Mouse (Mus musculus) thymus, postnatal 36 days (tissue): Measurements from ENCODE around the gene Nfkb2.

Experiments
- DNase-seq, 2 experiments: peaks; one replicate each; pipeline ENCODE4 v3.0.0; 2022; ENCODE audit warnings: mixed read lengths in 2 of 2

Nfkb2 gene

DNA sequence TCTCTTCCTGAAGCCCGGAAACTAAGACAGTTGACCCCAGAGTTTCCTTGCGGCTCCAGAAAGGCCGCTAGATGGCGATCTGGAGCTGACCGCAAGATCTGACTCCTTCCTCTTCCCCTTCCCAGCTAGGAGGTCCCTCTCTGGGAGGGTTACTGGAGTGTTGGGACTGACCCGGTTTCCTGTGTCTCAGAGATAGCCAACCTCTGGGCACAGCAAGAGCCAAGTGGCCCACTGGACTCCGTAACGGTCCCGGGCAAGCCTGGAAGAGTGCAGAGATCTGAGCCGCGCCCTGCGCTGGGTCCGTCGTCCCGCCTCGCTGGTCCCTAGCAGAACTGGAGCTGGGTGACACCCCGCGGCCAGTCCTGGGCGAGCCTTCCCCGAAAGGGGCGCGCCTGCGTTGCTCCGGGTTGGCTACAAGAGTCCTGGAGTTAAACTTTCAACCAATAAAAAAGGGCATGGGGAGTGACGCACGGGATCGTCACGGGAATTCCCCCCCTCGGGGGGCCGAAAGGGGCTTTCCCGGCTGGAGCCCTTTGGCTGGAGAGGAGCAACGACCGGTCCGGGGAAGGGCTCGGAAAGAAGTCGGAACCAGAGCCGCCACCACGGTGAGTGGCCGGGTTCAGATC, at the start of gene Nfkb2:
Nfkb2 (plus strand) TSS at position 105 of the 626 bp plus-strand sequence.
- DNase-seq = peak; percentile 82 to 88

DNA sequence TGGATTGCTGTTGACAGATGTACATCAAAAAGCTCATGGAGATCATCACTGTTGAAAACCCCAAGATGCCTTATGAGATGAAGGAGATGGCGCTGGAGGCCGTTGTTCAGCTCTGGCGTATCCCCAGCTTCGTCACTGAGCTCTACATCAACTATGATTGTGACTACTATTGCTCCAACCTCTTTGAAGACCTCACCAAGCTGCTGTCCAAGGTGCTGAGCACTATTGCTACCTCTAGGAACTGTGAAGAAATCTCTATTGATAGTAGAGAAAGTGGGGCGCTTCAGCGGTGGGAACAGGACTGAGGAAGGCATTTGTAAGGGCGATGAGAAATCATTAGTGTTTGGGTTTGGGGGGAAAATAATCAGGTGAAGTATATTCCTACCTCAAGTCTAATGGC, 39.4 kb upstream of the Nfkb2 start:
- DNase-seq = no peak

DNA sequence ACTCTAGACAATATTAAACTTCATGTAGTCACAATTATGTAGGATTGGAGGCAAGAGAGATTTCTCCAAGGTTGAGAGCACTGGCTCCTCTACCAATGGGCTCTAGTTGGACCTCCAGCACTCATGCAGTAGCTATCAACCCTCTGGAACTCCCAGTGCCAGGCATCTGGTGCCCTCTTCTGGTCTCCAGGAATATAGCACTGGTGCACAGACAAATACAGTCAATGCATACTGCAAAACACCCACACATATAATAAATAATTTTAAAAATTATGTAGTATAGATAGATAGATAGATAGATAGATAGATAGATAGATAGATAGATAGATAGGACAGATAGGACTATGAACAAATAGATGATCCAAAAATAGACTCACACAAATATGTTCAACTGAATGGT, 28.8 kb upstream of the Nfkb2 start:
- DNase-seq = peak in 1 of 2 experiments; percentile 19

DNA sequence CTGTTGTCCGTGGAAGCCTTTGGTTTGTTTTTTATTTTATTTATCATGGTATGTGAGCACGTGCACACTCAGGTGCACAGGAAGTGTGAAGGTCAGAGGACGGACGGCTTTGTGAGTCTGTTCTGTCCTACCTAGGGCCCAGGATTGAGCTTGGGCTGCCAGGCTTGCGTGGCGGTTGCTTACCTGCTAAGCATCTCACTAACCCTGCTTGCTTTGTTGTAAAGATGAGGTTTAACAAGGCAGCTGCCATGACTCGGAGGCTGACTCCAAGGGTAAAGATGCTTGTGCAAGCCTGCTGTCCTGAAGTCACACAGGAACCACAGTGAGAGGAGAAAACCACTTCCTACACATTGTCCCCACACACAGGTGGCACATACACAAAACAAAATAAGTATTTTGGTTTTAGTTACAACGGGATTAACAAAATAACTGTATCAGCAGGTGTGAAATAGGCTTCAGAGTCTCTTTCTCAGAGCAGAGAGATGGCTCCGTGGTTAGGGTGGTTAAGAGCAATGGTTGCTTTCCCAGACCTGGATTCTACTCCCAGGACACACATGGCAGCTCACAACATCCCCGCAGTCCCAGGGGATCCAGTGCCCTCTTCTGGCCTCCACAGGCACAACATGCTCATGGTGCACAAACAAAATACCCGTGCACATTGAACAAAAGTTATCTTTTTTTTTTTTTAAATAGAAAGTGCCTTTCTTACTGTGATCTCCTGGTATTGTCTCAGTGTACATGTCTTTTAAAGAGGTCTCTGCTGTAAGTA, 21.9 kb upstream of the Nfkb2 start:
- DNase-seq = peak; percentile 38 to 56

DNA sequence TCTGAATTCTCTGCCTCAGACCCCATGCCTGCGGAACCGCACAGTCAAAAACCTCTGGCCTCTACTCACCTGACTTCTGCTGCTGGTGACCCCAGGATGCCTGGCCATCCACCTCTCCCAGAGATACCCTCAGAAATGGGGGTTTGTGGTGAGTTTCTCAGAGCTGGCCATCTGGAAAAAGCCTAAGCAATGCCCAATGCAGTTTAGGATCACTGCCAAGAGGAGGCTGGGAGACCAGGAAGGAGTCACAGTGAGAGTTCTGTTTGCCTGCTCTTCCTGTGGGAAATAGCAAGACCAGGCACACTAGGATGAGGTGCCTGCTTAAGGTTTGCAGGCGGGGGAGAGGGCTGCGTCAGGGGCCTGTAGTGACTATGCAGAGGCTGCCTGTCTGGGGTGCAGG, 19.4 kb upstream of the Nfkb2 start:
- DNase-seq = no peak

DNA sequence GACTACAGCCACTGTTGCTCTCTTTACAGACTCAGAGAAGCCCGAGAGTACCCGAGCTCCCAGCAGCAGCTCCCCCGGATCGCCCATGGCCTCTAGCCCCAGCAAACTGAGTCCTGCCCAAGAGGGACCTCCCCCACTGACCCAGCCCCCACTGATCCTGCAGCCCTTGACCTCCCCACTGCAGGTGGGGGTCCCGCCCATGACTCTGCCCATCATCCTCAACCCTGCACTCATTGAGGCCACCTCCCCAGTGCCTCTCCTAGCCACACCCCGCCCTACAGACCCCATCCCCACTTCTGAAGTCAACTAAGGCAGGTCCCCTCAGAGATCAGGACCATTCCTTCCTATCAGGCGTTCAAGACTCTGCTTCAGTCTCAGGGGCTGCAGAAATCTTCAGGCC, 18.5 kb upstream of the Nfkb2 start:
- DNase-seq = no peak

DNA sequence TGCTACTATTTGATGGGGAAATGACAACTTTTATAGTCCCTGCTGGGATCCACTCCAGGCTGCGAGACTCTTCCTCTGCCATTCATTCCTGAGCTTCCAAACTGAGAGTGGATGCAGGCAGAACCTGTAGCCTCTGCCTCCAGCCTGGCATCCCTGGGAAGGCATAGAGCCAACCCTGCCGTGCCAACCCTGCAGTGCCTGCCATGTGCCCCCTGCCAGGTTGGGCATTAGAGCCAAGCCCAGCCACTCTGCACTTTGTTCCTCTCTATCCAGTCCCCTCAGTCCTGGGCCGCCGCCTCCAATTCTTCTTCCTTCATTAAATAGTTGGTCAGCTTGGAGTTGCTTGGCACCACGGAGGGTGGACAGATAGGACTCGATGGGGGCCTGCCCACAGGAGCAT, 18.1 kb upstream of the Nfkb2 start:
- DNase-seq = no peak

DNA sequence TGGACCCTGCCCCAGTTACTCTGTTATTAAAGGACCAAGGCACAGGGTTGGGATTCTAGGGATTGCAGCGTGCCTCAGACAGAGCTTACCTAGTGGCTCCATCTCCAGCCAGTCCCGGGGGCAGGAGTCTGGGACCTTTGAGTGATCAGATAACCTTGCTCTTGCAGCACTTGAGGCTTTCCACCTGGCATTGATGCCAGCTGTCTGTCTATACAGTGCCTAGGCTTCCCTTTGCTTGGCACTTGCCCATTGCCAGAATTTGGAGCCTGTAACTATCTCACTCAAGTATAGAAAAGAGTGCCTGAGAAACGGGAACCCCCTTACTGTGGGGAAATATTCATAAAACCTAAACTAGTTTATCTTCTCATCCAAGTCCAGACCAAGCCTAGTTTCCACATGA, 17.2 kb upstream of the Nfkb2 start:
- no peak for DNase-seq

DNA sequence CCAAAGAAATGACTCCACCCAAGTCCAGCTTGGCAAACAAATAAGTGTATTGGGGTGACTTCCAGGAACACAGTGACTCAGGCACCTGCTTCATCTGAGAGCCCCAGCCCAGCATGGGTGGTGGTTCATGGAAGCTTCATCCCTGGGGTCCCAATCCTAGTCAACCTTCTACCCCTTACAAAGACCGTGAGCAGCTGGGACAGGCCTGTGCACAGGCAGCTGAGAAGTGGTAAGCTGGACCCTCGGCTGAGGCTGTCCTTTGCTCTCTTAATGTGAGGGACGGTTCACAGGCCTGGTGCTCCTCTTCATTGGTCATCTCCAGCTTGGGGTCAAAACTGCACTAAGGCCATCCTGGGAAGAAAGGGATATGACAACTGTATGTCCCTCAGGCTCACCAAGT, 16.6 kb upstream of the Nfkb2 start:
- DNase-seq = no peak

DNA sequence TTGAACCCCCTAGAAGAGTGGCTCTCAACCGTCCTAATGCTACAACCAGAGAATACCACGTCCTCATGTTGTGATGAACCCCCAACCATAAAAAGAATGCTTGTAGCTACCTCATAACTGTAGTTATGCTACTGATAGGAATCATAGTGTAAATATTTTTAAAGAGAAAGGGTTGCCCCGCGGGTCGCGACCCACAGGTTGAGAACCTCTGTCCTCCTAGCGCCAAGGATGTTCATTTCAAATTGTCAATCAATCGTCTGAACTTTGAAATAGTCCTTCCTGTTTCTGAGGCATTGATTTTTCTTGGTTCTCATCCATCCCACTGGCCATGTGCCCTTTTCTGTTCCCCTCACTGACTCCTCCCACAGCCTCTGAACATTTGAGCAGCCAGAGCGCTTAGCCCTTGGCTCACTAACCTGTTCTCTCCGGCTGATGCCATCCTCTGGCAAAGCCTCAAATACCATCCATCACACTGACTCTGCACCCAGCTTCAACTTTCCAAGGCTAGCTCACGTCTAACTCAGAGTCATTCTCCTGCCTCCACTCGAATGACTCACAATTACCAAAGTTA, 13.5 kb upstream of the Nfkb2 start:
- DNase-seq = no peak

DNA sequence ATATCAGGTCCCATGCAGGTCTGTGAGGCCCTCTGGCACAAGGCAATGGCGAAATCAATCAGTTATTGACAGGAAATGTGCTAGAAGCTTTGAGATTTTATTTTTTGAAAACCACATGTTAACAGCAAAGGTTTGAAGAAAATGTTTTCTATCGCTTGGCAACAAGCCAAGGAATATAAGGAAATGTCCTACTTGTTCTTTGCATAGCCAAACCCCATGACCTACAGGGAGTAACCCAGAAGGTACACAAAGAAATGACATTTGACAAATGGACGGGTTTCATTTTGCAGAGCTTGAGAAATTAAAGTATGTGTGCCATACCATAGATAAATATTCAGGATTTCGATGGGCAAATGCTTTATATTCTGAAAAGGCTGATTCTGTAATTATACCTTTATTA, 7.2 kb upstream of the Nfkb2 start:
- DNase-seq = no peak

DNA sequence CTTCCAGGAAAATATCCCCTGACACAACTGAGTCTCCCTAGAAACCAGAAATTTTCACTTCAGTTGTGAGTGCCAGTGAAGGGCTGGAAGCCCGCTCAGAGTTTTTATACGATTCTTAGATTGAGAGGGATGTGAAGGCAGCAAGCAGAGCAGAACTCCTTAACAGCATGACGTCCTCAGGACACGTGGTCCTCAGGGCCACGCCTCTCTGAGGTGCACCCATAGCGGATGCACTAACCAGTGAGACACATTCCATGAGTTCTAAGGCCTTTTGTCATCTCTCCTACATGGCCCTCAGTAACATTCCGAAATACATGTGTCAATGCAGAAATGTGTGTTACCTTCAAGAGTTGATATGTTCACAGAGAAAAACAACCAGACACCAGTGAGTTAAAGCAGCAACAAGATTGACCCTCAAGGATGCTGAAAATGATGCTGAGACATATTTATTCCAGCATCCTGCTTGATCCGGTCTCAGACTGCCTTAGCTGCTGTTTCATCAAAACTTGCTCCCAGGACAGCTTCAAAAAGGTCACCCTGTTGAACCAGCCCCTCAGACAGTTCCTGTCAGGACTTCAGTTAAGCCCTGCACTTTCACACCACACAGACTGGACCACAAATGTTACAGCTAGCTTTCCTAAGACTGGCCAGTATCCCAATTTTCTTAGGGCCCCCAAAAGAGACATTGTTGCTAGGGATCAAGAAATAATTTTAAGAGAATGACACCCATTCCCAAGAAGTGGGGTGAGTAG, 3.6 kb upstream of the Nfkb2 start:
- no peak for DNase-seq

DNA sequence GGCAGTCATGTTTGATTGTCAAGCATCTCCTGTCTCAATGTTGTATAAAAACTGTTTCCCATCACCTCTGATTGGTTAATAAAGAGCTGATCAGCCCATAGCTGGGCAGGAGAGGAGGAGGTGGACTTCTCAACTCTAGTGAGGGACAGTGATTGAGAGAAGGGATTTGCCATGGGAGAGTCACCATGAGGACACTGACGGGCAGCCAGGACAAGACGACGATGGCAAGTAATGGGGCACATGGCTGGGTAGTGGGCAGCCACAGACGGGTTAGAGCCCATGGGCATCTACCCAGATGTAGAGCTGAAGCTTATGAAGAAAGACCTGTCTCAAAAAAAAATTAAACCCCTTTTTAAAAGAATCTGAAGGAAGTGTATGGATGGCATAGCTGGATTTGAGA, 1.6 kb upstream of the Nfkb2 start:
- no peak for DNase-seq

DNA sequence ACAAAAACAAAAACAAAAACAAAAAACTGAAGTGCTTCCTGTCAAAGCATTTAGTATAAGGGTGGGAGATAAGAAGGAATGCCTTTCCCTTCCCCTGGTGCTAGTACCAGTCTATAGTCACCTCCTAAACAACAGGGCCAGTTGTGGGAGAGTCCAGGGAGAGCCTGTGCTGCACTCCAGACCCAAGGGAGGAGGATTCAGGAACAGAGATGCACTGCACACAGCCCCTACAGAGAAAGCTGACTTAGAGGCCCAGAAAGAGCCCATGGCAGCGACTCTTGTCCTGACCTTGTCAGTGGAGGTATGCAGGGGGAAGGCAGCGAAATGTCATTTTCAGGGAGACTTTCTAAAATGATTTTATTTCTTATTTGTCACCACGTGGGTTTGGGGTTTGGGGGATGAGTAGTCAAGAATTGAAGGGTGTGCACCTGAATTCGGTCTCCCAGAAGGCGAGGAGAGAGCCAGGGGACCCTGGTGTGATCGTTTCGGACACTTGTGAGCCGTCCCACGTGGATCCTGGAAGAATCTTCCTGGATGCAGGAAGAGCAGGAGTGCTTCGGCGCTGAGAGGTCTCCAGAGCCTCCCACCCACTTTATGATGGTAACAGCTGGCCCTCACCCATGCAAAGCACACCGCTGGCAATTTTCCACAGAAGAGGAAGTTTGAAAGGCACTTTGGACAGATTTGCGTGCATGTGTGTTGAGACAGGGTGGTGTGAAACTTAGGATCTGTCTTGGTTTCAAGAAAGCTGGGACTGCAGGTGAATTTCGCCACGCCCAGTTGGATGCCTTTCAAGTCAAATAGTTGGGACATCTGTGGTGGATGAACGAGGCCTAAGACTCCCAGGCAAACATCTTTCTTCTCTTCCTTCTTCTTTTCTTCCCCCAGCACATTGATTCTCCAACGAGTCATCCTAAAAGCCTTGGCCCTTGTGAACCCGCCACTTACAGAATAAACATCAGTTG, 587 bp upstream of the Nfkb2 start:
- DNase-seq = peak in 1 of 2 experiments; percentile 16

DNA sequence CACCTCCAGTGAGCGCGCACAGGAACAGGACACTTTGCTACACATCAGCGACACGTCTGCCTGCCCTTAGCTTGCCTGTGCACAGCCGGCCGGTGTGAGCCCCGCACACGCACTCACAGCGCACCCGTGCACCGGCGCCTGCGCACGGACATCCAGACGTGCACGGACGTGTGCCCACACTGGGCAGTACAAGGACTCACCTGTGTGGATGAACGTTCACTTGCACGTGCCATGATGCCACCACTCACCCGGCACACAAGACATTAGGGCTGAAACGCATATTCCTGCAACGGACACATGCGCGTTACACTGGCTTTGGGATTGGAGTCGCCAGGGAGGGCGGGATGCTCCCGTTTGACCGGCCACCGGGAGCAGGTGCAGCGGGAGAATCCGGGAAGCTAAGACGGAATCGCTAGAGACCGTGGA, 801 bp downstream of the Nfkb2 start:
- DNase-seq = no peak

DNA sequence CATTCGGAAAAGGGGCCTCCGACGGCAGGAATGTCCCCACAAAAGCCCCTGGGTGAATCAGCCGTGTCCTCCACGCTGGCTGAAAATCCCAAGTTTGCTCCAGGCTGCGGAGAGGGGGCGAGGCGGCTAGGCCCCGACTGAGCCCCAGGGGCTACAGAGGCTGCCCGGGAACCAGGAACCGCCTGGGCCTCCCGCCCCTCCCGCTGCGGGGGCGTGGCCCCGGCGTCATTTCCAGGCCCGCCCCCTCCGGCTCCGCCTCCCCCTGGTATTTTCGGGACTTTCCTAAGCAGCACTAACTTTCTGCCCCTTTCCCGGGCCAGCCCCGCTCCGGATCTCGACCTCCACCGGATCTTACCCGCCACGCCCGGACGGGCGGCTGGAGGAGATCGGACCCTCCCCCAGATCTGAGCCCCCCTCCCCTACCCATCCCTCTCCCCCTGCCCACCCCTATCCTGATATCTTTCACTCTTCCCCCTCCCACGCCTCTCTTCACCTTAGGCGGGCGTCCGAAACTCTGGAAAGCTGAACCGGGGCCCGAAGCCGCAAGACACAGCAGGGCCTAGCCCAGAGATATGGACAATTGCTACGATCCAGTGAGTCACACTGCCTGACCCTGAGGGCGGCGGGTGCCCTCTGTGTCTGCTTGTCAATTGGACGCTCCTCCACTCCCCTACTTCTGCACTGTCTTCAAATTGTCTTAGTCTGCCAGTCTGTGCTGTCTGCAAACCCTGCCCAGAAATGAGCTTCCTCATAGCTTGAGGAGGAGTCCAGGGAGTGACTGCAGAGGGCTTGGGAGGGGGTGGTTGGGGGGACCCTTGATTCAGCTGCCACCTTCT, 1.5 kb downstream of the Nfkb2 start:
- DNase-seq = peak; percentile 91 to 92

DNA sequence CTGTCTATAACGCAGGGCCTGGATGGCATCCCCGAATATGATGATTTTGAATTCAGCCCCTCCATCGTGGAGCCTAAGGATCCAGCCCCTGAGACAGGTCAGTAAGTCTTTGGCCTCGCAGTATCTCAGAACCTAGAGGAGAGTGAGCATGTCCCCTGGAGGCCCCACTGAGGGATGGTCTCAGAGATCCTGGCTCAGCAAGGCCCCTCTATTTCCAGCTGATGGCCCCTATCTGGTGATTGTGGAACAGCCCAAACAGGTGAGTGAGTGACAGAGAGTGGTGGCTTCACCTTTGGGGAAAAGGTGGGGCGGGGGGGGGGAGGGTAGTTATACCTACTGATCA, 2.1 kb downstream of the Nfkb2 start:
- DNase-seq = peak in 1 of 2 experiments; percentile 15

DNA sequence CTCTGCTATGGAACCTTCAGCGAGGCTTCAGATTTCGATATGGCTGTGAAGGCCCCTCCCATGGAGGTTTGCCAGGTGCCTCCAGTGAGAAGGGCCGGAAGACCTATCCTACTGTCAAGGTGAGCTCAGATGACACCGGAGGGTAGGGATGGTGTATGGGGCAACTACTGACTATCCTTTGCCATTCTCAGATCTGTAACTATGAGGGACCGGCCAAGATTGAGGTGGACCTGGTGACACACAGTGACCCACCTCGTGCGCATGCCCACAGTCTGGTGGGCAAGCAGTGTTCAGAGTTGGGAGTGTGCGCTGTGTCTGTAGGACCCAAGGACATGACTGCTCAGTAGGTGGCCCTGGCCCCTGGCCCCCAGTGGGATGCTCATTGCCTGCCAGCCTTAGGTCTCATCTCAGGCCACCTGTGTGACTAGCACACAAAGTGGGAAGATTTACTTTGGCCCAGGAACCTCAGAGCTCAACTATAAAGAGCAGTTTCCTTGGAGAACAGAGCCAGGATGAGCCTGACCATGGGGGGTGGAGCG, 2.7 kb downstream of the Nfkb2 start:
- peak in 1 of 2 experiments; percentile 8 for DNase-seq

DNA sequence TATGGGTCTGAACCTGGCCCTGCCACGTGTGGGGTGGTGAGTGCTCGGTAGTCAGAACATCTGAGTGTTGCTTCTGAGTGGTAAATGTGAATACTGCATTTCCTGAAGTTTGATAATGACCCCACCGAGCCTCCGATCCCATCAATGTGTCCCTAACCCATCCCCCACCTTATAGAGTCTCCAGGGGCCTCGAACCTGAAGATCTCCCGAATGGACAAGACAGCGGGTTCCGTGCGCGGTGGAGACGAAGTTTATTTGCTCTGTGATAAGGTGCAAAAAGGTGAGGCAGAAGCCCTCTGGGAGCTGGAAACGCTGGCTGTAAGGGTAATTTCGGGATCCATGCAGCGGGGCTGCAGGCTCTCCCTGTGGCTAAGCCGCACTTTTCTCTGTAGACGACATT, 3.7 kb downstream of the Nfkb2 start:
- DNase-seq = peak; percentile 1 to 9

DNA sequence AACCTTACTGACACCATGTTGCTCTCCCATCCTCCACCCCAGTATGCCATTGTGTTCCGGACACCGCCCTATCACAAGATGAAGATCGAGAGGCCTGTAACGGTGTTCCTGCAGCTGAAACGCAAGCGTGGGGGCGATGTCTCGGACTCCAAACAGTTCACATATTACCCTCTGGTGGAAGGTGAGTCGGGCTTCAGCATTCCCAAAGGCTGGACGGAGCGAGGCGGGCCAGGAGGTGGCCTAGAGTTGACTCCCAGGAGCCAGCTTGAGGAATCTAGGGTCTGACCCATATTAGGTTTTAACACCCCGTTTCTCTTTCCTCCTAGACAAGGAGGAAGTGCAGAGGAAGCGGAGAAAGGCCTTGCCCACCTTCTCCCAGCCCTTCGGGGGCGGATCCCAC, 4.2 kb downstream of the Nfkb2 start:
- DNase-seq = no peak
